Mouse (Mus musculus): ENCODE results near the gene Bcl11a. TPM values are rescaled to one million over a fixed set of nuclear protein-coding genes. Genes with fewer than 3 reads are reported as not detected.

Gene Bcl11a
- polyA plus RNA-seq, 1 experiment from 2014 or later: 72.7 TPM

DNA sequence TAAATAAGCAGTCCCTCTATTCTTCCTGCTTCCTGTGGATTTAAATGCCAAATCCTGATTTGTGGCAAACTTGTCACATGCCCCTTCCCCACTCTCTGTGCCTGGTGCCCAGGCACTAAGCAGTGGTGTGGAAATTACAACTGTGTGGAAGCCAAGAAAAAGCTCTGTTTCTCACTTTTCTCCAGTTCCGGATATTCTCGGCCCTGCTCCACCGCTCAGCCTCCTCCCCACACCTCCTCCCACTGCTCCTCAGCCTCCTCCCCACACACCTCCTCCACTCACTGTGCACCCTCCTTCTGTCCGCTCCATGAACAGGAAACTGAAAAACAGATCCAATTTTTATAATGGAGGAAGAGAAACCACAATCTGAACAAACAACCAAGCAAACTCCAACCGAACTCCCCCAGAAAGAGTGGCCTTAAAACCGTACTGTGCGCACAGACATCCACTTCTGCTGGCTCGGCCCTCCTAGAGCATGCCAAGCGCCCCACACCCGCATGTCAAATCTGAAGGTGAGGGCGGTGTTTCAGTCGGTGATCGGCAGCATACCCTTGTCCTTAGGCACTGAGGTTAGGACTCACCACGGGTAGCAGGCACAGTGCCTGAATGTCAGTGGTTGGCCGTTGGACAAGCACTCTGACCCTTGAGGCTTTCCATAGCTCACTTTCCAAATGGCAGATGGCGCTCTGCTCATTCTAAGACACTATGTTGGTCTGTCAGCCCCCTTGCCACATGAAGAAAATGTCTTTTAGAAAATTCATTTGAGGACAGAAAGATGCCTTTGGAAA is 66.5 kb downstream of the Bcl11a start:
- no peaks in the 10 kb centered on the region for H3K9me3 ChIP-seq (ENCODE audit: control insufficient read depth, low read length)
- no peaks in the 10 kb centered on the region; the same call in 1 of the 2 replicates for H3K36me3 ChIP-seq (ENCODE audit: control insufficient read depth, insufficient read depth, low read length)
- WGBS: 89% methylated on average over 16 of the region's 16 CpGs
- DNase-seq (ENCODE audit: low spot score): no peak
- H3K4me2 ChIP-seq (ENCODE audit: low read depth): no peak overlapping the region
- peaks cover 11% of the 10 kb centered on the region for H3K4me1 ChIP-seq (ENCODE audit: control insufficient read depth, insufficient read depth, low read length)
- ATAC-seq (ENCODE audit: insufficient read depth, low FRiP score, low TSS enrichment): no peak
- H3K27ac ChIP-seq (ENCODE audit: low read depth, low read length): no peak overlapping the region
- H3K27me3 ChIP-seq (ENCODE audit: control insufficient read depth, insufficient read depth, low read length): no peaks in the 10 kb centered on the region
- H3K4me3 ChIP-seq (ENCODE audit: low read depth, low read length): no peak overlapping the region
- H3K9ac ChIP-seq (ENCODE audit: low read length): no peak overlapping the region

DNA sequence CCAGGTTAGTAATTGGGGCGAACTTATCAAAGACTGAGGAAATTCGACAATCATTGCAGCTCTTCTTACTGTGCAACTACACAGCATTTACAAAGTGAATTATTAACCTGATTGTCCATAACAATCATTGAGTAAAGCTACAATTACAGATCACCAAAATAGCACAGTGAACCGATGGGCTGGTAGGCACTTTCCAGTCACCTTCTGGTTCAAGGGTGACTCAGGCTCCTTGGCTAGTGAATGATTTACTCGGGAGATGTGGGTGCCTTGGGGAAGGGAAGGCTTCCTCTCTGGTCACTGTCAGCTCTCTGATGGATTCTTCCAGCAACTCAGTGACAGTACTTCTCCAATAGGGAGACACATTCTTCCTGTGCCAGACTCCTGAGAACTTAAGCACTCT is 68.2 kb downstream of the Bcl11a start:
- peaks cover 11% of the 10 kb centered on the region for H3K4me1 ChIP-seq (ENCODE audit: control insufficient read depth, insufficient read depth, low read length)
- ATAC-seq (ENCODE audit: insufficient read depth, low FRiP score, low TSS enrichment) (no peak), DNase-seq (ENCODE audit: low spot score) (no peak)
- no peaks in the 10 kb centered on the region; the same call in 1 of the 2 replicates for H3K36me3 ChIP-seq (ENCODE audit: control insufficient read depth, insufficient read depth, low read length)
- no peak overlapping the region for H3K4me2 ChIP-seq (ENCODE audit: low read depth)
- H3K9ac ChIP-seq (ENCODE audit: low read length): no peak overlapping the region
- H3K4me3 ChIP-seq (ENCODE audit: low read depth, low read length): no peak overlapping the region
- H3K9me3 ChIP-seq (ENCODE audit: control insufficient read depth, low read length): no peaks in the 10 kb centered on the region
- no peaks in the 10 kb centered on the region for H3K27me3 ChIP-seq (ENCODE audit: control insufficient read depth, insufficient read depth, low read length)
- WGBS: 90% methylated on average over 4 of the region's 4 CpGs
- H3K27ac ChIP-seq (ENCODE audit: low read depth, low read length): no peak overlapping the region

DNA sequence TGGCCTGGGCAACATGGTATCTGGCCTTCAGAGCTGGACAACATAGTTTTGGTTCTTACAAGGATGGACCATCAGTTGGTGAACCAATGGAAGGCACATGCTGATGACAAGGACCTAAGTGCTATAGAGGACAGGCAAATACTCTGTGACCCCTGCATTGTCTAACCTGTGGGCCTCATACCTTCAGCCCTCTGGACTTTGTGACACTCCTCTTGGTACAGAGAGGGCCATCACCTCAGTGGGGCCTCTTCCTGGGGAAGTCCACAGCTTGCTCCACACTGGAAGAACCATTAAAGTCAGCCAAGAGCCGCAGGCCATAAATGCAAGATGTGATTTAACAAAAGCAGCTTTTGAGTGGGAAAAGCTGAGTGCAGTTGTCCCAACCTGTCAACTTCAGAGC is 68.6 kb downstream of the Bcl11a start:
- Histone ChIP-seq H3K9me3 (ENCODE audit: control insufficient read depth, low read length) (no peaks in the 10 kb centered on the region), H3K4me1 (ENCODE audit: control insufficient read depth, insufficient read depth, low read length) (peaks cover 8% of the 10 kb centered on the region), H3K9ac (ENCODE audit: low read length) (no peak overlapping the region), H3K36me3 (ENCODE audit: control insufficient read depth, insufficient read depth, low read length) (no peaks in the 10 kb centered on the region; the same call in 1 of the 2 replicates), H3K4me2 (ENCODE audit: low read depth) (no peak overlapping the region), H3K27me3 (ENCODE audit: control insufficient read depth, insufficient read depth, low read length) (no peaks in the 10 kb centered on the region), H3K27ac (ENCODE audit: low read depth, low read length) (no peak overlapping the region), H3K4me3 (ENCODE audit: low read depth, low read length) (no peak overlapping the region)
- 61% methylated on average over 1 of the region's 1 CpGs for WGBS
- DNase-seq (ENCODE audit: low spot score): no peak
- ATAC-seq (ENCODE audit: insufficient read depth, low FRiP score, low TSS enrichment): no peak

DNA sequence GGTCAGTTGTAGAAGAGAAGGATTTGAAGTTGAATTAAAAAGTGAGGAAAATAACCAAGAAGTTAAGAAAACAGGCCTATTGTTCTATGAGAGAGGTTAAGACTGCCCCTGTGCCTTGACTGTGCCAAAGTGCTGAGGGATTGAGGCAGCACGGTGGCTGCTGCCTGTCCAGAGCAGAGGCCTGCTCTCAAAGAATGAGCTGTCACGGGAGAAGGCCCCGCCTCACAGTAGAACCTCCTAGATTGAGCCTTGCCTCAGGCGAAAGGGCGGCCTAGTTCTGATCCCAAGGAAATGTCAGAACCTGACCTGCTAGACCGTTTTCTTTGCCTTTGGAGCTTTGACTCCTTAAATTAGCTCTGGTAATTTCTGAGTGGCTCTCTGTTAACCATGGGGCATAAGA is 69.8 kb downstream of the Bcl11a start:
- Histone ChIP-seq H3K4me3 (ENCODE audit: low read depth, low read length) (no peak overlapping the region), H3K27me3 (ENCODE audit: control insufficient read depth, insufficient read depth, low read length) (no peaks in the 10 kb centered on the region)
- DNase-seq (ENCODE audit: low spot score): no peak

DNA sequence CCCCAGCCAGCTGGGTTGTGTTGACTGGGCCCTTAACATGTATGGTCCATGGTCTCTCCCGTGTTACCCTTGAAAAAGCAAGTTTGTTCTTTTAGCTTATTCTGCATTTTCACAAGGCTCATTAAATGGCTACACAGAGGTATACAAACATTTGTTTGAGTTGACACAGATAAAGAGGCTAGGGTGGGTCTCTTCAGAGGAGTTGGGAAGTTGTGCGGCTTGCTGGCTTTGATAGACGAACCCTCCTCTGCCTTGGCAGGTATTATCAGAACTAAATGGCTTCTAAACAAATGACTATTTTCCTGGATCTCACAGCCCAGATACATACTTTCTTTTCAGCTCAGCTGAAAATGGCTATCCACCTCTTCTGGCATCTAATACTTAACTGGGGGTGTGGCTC is 70.7 kb downstream of the Bcl11a start:
- 93% methylated on average over 3 of the region's 3 CpGs for WGBS

More for the DNA sequence above, 69.8 kb downstream of the Bcl11a start:
- ATAC-seq (ENCODE audit: insufficient read depth, low FRiP score, low TSS enrichment): no peak
- no peak overlapping the region for H3K4me2 ChIP-seq (ENCODE audit: low read depth)
- H3K9me3 ChIP-seq (ENCODE audit: control insufficient read depth, low read length): no peaks in the 10 kb centered on the region
- WGBS: 91% methylated on average over 6 of the region's 6 CpGs
- no peak overlapping the region for H3K27ac ChIP-seq (ENCODE audit: low read depth, low read length)
- H3K4me1 ChIP-seq (ENCODE audit: control insufficient read depth, insufficient read depth, low read length): peaks cover 6% of the 10 kb centered on the region
- H3K9ac ChIP-seq (ENCODE audit: low read length): no peak overlapping the region
- H3K36me3 ChIP-seq (ENCODE audit: control insufficient read depth, insufficient read depth, low read length): no peaks in the 10 kb centered on the region; the same call in 1 of the 2 replicates

DNA sequence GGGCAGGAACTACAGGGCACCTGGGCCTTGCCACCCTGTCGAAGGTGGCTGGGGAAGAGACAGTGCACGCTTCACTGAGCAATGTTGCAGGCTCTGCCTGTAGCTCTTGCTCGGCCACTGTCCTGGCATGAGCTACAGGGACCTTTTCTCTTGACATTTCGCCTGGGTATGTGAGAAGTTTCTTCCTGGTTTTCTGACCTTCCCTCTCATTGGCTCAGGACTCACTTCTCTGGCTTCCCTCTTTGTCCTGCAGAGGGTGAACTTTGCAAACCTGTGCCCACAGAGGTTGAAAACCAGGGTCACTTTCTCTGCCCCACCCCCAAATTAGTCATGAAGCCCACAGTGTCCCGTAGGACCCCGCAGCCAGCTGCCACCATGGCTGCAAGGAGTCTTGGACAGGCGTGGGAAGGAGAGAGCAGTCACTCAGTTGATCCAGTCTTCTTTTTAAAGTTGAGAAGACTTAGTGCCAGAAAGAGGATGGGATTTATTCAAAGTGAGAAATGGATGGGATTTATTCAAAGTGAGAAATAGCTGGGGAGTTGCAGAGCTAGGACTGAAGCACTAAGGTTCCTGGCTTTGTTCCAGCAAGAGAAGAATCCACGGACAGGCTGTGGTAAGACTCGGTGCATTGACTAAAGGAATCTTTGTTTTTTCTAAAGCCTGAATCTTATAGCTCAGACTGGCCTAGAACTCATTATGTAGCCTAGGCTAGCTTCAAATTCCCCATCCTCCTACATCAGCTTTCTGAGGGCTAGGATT is 71.8 kb downstream of the Bcl11a start:
- no peak for ATAC-seq (ENCODE audit: insufficient read depth, low FRiP score, low TSS enrichment)
- Histone ChIP-seq H3K4me3 (ENCODE audit: low read depth, low read length) (no peak overlapping the region), H3K27ac (ENCODE audit: low read depth, low read length) (no peak overlapping the region)

More for the DNA sequence above, 70.7 kb downstream of the Bcl11a start:
- no peaks in the 10 kb centered on the region for H3K9me3 ChIP-seq (ENCODE audit: control insufficient read depth, low read length)
- no peak for ATAC-seq (ENCODE audit: insufficient read depth, low FRiP score, low TSS enrichment)
- no peak overlapping the region for H3K9ac ChIP-seq (ENCODE audit: low read length)
- H3K27ac ChIP-seq (ENCODE audit: low read depth, low read length): no peak overlapping the region
- no peak for DNase-seq (ENCODE audit: low spot score)
- H3K4me3 ChIP-seq (ENCODE audit: low read depth, low read length): no peak overlapping the region
- no peaks in the 10 kb centered on the region; the same call in 1 of the 2 replicates for H3K36me3 ChIP-seq (ENCODE audit: control insufficient read depth, insufficient read depth, low read length)
- H3K4me1 ChIP-seq (ENCODE audit: control insufficient read depth, insufficient read depth, low read length): peaks cover 7% of the 10 kb centered on the region
- no peak overlapping the region for H3K4me2 ChIP-seq (ENCODE audit: low read depth)
- no peaks in the 10 kb centered on the region for H3K27me3 ChIP-seq (ENCODE audit: control insufficient read depth, insufficient read depth, low read length)

DNA sequence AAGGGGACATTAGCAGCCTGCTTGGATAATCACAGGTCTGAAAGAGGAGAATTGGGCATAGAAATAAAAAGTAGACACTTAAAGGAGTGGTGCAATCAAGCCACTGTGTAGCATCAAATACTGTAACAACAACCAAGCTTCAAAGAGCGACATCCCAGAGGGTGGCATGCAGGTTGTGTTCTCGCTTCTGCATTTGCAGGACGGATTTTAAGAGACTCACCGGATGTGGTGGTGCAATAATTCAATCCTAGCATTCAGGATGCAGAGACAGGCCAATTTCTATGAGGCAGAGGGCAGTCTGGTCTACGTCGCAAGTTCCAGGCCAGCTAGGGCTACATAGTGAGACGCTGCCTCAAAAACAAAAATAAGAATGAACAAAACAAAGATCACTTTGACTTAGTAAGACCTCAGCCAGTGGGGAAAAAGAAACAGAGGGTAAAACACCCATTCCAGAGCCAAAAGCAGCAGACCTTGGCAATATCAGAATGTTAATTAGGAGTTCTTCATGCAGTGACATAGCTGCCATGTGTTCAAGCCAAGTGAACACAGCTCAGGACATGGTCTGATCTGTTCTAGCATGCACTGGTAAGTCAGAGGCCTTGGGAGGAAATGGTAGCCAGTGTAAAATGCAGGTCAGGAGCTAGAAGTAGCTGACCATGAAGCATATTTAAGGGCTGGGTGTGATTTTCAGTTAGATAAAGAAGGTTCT is 74.4 kb downstream of the Bcl11a start:
- WGBS: 92% methylated on average over 7 of the region's 7 CpGs
- DNase-seq (ENCODE audit: low spot score) (no peak), ATAC-seq (ENCODE audit: insufficient read depth, low FRiP score, low TSS enrichment) (no peak)
- Histone ChIP-seq H3K4me3 (ENCODE audit: low read depth, low read length) (no peak overlapping the region), H3K36me3 (ENCODE audit: control insufficient read depth, insufficient read depth, low read length) (no peaks in the 10 kb centered on the region), H3K27me3 (ENCODE audit: control insufficient read depth, insufficient read depth, low read length) (no peaks in the 10 kb centered on the region), H3K4me2 (ENCODE audit: low read depth) (no peak overlapping the region), H3K27ac (ENCODE audit: low read depth, low read length) (no peak overlapping the region), H3K4me1 (ENCODE audit: control insufficient read depth, insufficient read depth, low read length) (peaks cover 11% of the 10 kb centered on the region), H3K9ac (ENCODE audit: low read length) (no peak overlapping the region), H3K9me3 (ENCODE audit: control insufficient read depth, low read length) (no peaks in the 10 kb centered on the region)

More for the DNA sequence above, 71.8 kb downstream of the Bcl11a start:
- Histone ChIP-seq H3K9me3 (ENCODE audit: control insufficient read depth, low read length) (no peaks in the 10 kb centered on the region), H3K9ac (ENCODE audit: low read length) (no peak overlapping the region), H3K4me1 (ENCODE audit: control insufficient read depth, insufficient read depth, low read length) (peaks cover 14% of the 10 kb centered on the region), H3K36me3 (ENCODE audit: control insufficient read depth, insufficient read depth, low read length) (no peaks in the 10 kb centered on the region; the same call in 1 of the 2 replicates), H3K4me2 (ENCODE audit: low read depth) (no peak overlapping the region), H3K27me3 (ENCODE audit: control insufficient read depth, insufficient read depth, low read length) (no peaks in the 10 kb centered on the region)
- 77% methylated on average over 9 of the region's 9 CpGs for WGBS
- DNase-seq (ENCODE audit: low spot score): no peak

DNA sequence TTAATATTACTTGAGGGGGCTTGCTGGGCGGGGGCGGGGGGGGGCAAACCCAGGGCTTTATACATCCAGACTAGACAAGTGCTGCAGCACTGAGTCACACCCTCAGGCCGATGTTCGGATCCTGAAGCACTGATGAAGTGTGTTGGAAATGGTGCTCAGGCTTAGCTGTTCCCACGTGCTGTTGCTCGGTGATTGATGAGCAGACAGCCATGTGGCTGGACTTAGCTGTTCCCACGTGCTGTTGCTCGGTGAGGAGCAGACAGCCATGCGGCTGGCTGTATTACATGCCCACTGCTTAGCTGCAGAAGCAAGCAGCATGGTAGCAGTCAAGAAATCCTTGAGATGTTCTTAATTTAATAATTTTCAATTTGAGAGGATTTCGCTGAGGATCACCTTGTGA is 75.2 kb downstream of the Bcl11a start:
- ATAC-seq (ENCODE audit: insufficient read depth, low FRiP score, low TSS enrichment) (peak; percentile 83), DNase-seq (ENCODE audit: low spot score) (peak; percentile 60)
- H3K27ac ChIP-seq (ENCODE audit: low read depth, low read length): no peak overlapping the region
- H3K9me3 ChIP-seq (ENCODE audit: control insufficient read depth, low read length): no peaks in the 10 kb centered on the region
- H3K4me2 ChIP-seq (ENCODE audit: low read depth): no peak overlapping the region
- 36% methylated on average over 10 of the region's 10 CpGs for WGBS
- H3K9ac ChIP-seq (ENCODE audit: low read length): no peak overlapping the region
- no peaks in the 10 kb centered on the region for H3K36me3 ChIP-seq (ENCODE audit: control insufficient read depth, insufficient read depth, low read length)
- H3K4me3 ChIP-seq (ENCODE audit: low read depth, low read length): no peak overlapping the region
- H3K4me1 ChIP-seq (ENCODE audit: control insufficient read depth, insufficient read depth, low read length): peaks cover 11% of the 10 kb centered on the region
- no peaks in the 10 kb centered on the region for H3K27me3 ChIP-seq (ENCODE audit: control insufficient read depth, insufficient read depth, low read length)
